Mouse (Mus musculus) testis, adult 2 months (tissue): ENCODE data around the gene Anapc7.

Experiments used
- CTCF ChIP-seq: fragments of 200-500 bp; IDR thresholded peaks from 2 replicates; pipeline ENCODE4 v1.5.1; 2012; ENCODE audit warnings: low read depth, mild to moderate bottlenecking, inconsistent platforms, low read length, moderate library complexity; ENCODE audit not compliant: control insufficient read depth, insufficient read depth, insufficient replicate concordance
- POLR2A ChIP-seq: fragments of 200-500 bp; IDR thresholded peaks from 2 replicates; pipeline ENCODE4 v1.6.1; 2012; ENCODE audit warnings: low read depth, mild to moderate bottlenecking, inconsistent platforms, low read length, moderate library complexity; ENCODE audit not compliant: control insufficient read depth

DNA sequence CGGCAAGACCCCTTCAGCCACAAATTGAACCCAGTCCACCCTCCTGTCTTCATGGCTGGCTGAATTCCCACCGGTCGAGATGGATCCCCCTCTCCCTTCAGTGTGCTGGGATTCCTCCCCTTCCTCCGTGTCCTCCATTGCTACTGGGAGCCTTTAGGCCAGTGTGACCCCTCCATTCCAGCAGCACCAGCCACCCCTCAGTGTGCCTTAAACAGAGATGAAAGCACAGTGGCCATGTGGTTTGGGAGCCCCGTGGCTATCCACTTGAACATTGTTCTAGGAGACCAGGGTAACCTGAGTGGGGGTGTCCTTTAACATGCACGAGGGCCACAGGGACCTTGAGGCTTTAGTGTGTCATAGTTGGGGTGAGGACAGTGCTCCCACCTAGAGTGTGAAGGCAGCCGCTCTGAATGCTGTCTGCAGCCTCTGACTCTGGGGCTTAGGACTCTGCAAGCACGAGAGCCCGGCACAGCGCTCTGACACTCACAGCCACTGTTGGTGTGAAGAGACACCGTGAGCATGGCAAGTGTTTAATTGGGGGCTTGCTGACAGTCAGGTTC is 23.6 kb downstream of the Anapc7 start:
- TF ChIP-seq CTCF (no peak), POLR2A (no peak)
